Mouse (Mus musculus) ES-E14 (cell line): ENCODE results near the gene Fastk.

ENCODE experiments used
- HCFC1 ChIP-seq: IDR thresholded peaks from 2 replicates; pipeline ENCODE4 v1.6.1; 2012; ENCODE audit warnings: low read length, inconsistent platforms, borderline replicate concordance; ENCODE audit not compliant: insufficient read depth
- MAFK ChIP-seq: IDR thresholded peaks from 2 replicates; pipeline ENCODE4 v1.6.1; 2014; ENCODE audit warnings: mild to moderate bottlenecking, low read depth, low read length, inconsistent platforms; ENCODE audit not compliant: insufficient read depth
- ZC3H11A ChIP-seq: IDR thresholded peaks from 2 replicates; pipeline ENCODE4 v1.6.1; 2012; ENCODE audit warnings: low read depth, mild to moderate bottlenecking, inconsistent platforms, low read length, borderline replicate concordance

DNA sequence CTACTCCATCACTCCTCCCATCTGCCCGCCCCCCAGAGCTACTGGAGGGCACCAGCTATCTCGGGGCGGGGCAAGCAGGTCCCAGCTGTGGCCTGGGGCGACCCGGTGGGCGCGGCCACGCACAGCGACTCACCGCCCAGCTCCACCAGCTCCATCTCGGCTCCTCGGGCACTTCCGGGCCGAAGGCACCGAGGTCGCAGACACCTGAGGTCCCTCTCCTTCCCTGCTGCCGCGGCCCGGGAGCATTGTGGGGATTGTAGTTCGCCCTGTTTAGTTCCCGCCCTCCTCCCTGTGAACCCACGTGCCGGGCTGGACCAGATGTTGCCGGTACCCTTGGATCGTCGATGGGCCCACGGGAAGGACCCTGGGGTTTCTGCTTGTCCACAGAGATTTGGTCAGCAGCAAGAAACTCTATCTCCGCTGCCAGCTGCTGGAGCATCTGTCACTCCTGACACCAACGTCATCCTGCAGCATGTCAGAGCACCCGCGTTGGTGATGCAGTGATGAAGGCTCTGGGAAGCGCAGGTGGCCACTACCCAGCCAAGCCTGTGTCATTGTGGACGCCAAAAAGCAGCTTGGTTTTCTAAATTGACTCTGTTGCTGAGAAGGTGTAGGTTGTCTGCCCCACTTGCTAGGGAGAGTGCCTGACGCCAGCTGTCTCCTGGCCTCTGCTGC, 2.7 kb upstream of the Fastk start, which contains the start of gene Tmub1:
- TF ChIP-seq MAFK, result no peak
- TF ChIP-seq HCFC1, result peak; percentile 95
- no peak for TF ChIP-seq ZC3H11A
